Mouse (Mus musculus): Measurements from ENCODE around the gene Shf.

- TF ChIP-seq POLR2A (IDR thresholded peaks at IDR 0.05; ENCODE audit: borderline replicate concordance, control insufficient read depth, low read depth, low read length) = no peak
- TF ChIP-seq CTCF (IDR thresholded peaks at IDR 0.05; ENCODE audit: control insufficient read depth, insufficient read depth, low read length) = no peak
These were observed 5.8 kb upstream of the Shf start for GRCm38 (mm10) chr2:122374666-122375331.

All from bone marrow, adult 2 months (tissue).